Mouse (Mus musculus) liver, adult 2 months (tissue): ENCODE results near the gene Pnn.

Experiments
- CTCF ChIP-seq: fragments of 200-500 bp; IDR thresholded peaks from 2 replicates; pipeline ENCODE4 v1.5.1; 2011; ENCODE audit warnings: low read depth, low read length, control low read depth
- POLR2A ChIP-seq: fragments of 200-500 bp; IDR thresholded peaks from 2 replicates; pipeline ENCODE4 v1.6.1; 2011; ENCODE audit warnings: low read length, control low read depth; ENCODE audit not compliant: insufficient read depth; ENCODE audit errors: extremely low read depth

DNA sequence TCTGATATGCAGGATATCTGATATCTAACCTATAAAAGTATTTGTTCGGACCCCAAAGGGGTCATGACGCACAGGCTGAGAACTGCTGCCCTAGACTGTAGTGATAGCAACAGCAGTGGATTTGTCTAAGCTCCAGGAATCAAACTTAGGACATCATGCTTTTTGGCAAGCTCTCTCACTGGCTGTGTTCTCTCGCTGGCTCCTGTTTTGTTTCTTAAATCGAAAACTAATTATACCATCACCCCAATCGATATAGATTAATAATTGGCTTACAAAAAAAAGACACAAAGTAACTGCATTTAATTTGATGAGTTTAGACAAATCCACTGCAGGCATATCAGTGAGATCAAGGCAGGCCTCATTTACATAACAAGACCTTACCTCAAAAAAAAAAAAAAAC is 39.8 kb downstream of the Pnn start:
- TF ChIP-seq CTCF (no peak), POLR2A (no peak)
